Mouse (Mus musculus) cerebellum, postnatal 25 days (tissue): Measurements from ENCODE around the gene Wbp2nl.

Experiments used
- DNase-seq, 2 experiments: peaks; one replicate each; pipeline ENCODE4 v3.0.0; 2021; ENCODE audit warnings: mixed read lengths in 2 of 2

Gene Wbp2nl

DNA sequence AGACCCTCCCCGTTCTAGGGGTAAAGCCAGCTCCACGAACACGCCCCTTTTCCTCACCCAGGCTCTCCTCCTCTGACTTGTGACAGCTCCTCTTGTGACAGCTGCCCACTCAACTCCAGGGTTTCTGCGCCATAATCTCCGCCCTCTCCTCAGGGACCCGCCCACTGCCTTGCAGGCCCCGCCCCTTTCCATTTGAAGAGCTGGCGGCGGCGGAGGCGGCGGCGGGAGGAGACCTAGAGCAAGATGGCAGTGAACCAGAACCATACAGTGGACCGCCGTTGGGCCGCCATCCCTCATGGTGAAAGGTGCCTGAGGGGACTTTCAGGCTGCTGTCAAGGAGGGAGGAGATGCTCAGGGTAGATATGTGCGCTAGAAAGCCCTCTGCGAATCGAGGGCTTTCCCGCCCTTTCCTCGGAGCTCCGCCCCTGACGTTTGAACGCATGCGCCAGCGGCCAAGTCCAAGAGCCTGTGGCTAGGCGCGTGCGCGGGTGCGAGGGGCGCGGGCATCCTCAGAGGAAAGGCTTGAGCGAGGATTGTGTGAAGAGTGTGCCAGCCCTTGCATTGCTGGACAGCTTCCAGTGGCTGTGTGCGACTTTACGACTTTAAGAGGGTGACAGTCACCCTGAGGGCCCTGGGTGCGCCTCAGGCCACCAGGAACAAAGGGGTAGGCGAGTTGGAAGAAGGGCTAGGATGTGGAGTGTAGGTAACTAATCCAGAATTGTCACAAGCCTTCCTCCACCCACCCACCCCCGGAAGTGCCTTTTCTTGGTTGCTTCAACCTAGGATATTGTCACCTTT is at the start of gene Wbp2nl:
Gene Wbp2nl, plus strand, starts transcription at position 191 of the 798 bp plus-strand sequence.
- DNase-seq: peak in 1 of 2 experiments; percentile 47

GRCm38 (mm10) chr15:82251579-82251978 is 47.2 kb upstream of the Wbp2nl start:
- DNase-seq: no peak

DNA sequence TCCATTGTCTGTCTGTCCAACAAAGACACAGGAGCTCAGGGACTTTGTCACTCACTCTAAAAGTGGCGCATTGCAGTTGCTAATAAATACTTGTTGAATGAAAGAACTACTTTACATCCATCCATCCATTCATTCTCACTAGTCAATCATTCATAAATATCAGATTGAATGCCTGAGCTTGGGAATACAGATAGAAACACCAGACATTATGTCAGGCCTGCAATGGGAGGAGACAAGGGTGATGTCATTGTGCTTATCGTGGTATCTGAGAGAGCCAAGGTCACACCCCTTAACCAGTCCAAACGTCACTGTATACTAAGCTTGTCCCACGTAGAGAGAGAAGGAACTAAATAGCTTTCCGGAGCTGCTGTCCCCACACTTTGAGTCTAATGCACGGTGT is 46.7 kb upstream of the Wbp2nl start, which contains the start of gene 1500009C09Rik:
Gene 1500009C09Rik, plus strand, starts transcription at position 301 of the 400 bp plus-strand sequence.
- no peak for DNase-seq

DNA sequence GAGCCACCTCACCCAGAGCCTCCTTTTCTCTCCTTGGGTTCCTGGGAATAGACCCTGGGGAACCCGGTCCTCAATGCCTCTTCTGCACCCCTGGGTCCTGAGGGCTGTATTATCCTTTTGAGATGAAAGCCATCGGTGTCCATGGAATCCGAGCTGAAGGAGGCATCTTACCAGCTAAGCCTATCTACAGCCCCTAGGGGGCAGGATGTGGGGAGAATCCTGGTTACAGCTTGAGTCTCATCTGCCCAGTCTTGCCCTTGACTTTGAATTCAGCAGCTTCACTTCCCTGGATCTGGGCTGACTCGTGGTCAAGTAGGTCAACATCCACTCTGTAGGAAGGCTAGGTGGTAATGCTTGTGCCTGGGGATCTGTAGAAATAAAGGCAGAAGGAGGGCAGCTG is 43.5 kb upstream of the Wbp2nl start:
- peak in 1 of 2 experiments; percentile 36 for DNase-seq

GRCm38 (mm10) chr15:82255944-82256383 is 42.8 kb upstream of the Wbp2nl start:
- DNase-seq: peak; percentile 71 to 76

- DNase-seq: peak; percentile 80 to 89
Measured at GRCm38 (mm10) chr15:82259510-82259909, 39.2 kb upstream of the Wbp2nl start.

GRCm38 (mm10) chr15:82266356-82266755 is 32.4 kb upstream of the Wbp2nl start:
- peak; percentile 84 to 88 for DNase-seq

GRCm38 (mm10) chr15:82268185-82268584 is 30.6 kb upstream of the Wbp2nl start:
- DNase-seq: no peak

DNA sequence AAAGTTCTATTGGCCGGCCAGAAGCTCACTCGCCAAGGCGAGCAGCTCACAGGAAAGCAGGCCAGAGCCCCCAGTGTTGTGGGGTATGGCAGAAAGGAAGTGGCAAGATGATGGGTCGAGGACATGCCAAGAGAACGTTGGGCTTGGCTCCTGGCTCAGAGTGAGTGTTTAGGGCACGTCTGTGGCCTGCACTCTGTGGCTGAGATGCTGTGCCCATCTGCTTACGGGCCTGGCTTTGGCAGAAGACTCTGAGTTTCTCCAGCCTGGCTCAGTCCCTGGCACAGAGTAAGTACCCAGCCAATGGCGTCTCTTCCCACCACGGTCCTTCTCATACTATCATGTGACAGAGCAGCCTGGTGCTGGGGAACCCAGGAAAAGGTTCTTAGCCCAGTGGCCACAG is 30.0 kb upstream of the Wbp2nl start:
- peak; percentile 71 to 77 for DNase-seq

DNA sequence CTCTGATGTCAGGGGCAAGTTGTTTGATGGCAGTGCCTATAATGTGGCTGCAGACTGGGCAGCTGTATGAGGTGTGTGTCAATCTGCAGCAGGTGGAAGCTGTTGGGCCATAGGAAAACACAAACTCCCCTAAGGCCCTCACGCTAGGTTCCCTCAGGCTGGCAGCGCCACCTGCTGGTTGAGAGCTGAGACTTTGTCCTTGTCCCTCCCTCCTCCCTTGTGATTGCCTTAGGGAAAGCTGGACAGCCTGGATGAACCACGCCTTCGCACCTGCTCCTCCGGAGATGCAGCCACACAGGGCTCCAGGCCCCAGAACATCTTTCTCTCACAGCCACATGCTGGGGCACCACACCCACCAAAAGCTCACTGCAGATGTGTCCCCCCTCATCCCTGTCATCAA is 27.6 kb upstream of the Wbp2nl start:
- DNase-seq: peak; percentile 86 to 93

DNA sequence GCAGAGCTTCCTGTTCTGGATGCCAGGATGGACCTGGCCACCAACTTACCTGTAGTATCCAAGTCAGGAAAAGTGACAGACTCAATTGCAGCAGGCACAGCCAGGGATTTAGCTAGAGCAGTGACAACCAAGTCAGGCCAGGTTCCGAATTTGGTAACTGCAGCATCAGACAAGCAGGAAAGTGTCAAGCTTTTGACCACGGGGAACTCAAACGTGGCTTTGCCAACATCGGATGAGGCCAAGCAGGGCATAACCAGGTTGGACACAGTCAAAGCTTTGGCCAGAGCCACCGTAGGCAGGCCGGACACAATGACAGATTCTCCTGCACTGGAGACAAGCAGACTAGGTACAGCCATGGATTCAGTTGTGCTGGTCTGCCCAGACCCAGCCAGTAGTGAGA is 26.5 kb upstream of the Wbp2nl start:
- DNase-seq: peak; percentile 56 to 65

GRCm38 (mm10) chr15:82274593-82274926 is 24.2 kb upstream of the Wbp2nl start, which contains the start of gene Sept3:
Sept3 (plus strand) TSS chr15:82274893.
- no peak for DNase-seq

- DNase-seq: peak; percentile 92 to 95
Measured at GRCm38 (mm10) chr15:82274927-82275901, 23.5 kb upstream of the Wbp2nl start.

DNA sequence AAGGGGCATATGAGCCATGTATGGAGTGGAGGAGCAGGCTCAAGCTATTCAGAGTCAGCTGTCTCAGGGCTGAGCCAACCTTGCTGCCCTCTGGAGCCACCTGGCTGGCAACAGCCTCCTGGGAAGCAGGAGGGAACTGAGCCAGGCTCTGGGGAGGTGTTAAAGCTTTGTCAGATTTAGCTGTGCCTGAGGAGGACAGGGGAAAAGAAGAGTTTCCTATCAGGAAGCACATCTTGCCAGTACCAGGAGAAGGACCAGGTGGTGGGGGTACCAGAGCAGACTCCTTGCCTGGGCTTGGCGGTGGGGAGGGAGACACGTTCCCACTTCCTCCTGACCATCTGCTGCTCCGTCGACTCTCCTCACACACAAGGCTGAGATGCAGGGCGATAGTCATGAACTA is 21.2 kb upstream of the Wbp2nl start:
- DNase-seq: peak; percentile 93

GRCm38 (mm10) chr15:82280638-82281037 is 18.1 kb upstream of the Wbp2nl start:
- DNase-seq: peak; percentile 41 to 47

GRCm38 (mm10) chr15:82286157-82286556 is 12.6 kb upstream of the Wbp2nl start:
- no peak for DNase-seq

DNA sequence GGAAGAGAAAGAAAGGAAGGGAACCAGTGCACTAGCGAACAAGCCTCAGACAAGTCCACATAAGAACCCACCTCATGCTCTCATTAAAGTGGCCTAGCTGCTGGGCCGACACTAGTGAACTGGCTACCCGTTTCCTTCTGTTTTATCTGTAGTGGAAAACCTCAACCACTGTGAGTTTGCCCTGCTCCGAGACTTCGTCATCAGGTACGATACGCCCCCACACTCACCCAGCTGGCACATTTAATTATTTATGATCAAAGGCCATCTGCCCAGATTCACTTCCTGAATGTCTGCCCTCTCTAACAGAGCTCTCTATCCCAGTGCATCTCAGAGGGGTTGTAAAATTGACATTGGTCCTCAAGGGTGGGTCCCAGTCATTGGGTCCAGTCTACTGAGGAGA is 8.5 kb upstream of the Wbp2nl start:
- DNase-seq: no peak

GRCm38 (mm10) chr15:82292851-82293250 is 5.9 kb upstream of the Wbp2nl start:
- no peak for DNase-seq

DNA sequence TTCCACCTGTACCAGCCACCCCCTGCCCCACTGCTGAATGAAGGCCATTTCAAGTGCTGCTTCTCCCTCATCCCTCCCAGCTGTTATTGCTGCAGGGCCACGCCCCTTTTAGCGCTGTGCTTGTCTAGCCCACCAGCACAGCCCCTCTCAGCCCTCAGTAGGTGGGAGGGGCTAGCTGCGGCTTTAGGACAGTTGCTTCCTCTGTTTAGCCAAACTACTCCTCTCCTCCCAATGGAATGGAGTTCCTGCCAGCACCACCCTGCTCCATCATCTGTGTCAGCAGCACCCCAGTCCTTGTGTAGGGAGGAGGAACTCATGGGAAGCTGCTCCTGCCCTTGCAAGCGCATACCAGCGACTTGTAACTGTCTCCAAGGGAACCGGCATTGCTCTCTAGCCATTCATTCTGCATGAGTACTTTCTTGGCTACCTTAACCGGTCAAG is 5.5 kb upstream of the Wbp2nl start:
- peak; percentile 35 to 44 for DNase-seq

DNA sequence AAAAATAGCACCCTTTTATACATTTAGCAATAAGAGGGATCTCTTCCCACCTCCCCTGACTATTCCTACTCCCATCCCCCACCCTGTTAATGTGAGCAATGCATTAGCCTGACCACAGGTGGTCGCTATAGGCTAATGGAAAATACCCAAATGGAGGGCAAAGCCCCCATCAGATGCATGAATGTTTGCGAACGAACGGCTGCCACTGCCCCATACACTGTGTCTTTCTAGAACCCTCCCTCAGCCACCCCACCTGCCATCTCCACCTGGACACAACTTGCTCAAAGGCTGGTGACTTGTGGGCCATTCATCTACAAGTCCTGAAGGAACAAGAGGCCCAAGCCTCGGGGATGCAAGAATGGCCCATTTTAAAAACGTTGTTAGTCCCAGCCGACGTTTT is 4.7 kb upstream of the Wbp2nl start:
- peak; percentile 37 to 43 for DNase-seq

DNA sequence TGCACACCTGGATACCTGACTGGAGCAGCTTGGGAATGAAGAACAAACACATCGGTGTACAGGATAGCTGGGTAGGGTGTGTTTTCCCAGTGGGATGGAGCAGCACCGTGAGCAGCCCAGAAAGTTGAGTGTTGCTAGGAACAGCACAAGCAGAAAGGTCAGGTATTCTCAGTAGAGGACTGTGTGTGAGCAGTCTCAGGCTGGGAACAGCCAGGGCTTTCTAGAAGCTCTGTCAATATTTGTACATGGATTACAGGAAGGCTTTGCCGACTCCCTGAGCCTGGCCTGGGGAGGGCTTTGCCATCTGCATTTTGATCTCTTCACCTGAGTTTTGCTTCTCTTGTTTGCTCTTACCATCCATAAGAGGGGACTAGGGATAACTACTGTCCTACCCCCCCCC is 8.4 kb downstream of the Wbp2nl start:
- DNase-seq: no peak

DNA sequence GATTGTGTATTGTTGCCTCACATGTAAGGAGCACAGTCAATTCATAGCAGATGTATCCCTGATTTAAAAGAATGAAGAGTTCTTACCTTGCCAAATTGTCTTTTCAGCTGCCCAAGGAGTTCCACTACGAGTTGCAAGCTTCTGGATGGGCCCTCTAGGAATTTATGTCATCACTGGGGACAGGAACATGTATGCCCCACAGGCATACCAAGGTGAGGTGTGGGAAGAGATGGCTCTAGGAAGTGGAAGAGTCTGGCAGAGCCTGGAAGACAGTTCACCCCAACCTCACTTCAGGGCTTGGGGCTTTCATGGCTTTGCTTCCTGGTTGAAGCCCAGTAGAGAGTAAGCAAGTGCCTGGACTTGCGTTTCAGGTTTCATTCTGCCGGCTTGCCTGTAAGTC is 9.7 kb downstream of the Wbp2nl start:
- DNase-seq: no peak

- DNase-seq: no peak
Measured at GRCm38 (mm10) chr15:82317839-82318238, 19.1 kb downstream of the Wbp2nl start.
